Mouse (Mus musculus): ENCODE results near the gene Copb1.

GRCm38 (mm10) chr7:114176588-114176987, 77.9 kb downstream of the Copb1 start:
- no peak for TF ChIP-seq POLR2A (IDR thresholded peaks at IDR 0.05; ENCODE audit: low read depth, low read length)
- TF ChIP-seq CTCF (conservative IDR thresholded peaks at IDR 0.05; ENCODE audit: insufficient read depth, insufficient read length, low read depth, low read length), result no peak
